Mouse (Mus musculus) ES-Bruce4 (cell line): ENCODE results near the gene Serinc3. TPM values are rescaled to one million over a fixed set of nuclear protein-coding genes. Genes with fewer than 3 reads are reported as not detected.

Source experiments
- H3K27ac ChIP-seq: 2 replicates; pipeline ENCODE4 v1.5.1; 2012; ENCODE audit warnings: low read length, inconsistent platforms; ENCODE audit not compliant: insufficient read depth
- H3K27me3 ChIP-seq: 2 replicates; pipeline ENCODE4 v1.6.1; 2012; ENCODE audit warnings: mild to moderate bottlenecking, low read length, inconsistent platforms; ENCODE audit not compliant: control insufficient read depth, poor library complexity, insufficient read depth, severe bottlenecking
- H3K36me3 ChIP-seq: 2 replicates; pipeline ENCODE4 v1.6.1; 2012; ENCODE audit warnings: inconsistent platforms, mild to moderate bottlenecking, low read length, moderate library complexity; ENCODE audit not compliant: control insufficient read depth, poor library complexity, insufficient read depth, severe bottlenecking
- H3K4me1 ChIP-seq: one replicate; pipeline ENCODE4 v1.8.1; 2011; ENCODE audit warnings: low read length; ENCODE audit not compliant: control insufficient read depth, insufficient read depth
- H3K4me3 ChIP-seq: 2 replicates; pipeline ENCODE4 v1.5.1; 2011; ENCODE audit warnings: low read depth, mild to moderate bottlenecking, low read length
- H3K9ac ChIP-seq: 2 replicates; pipeline ENCODE4 v1.6.1; 2012; ENCODE audit warnings: low read depth, mild to moderate bottlenecking, inconsistent platforms; ENCODE audit not compliant: poor library complexity, severe bottlenecking
- H3K9me3 ChIP-seq: replicated peaks from 2 replicates; pipeline ENCODE4 v1.6.1; 2012; ENCODE audit warnings: mild to moderate bottlenecking, low read length, inconsistent platforms; ENCODE audit not compliant: control insufficient read depth, poor library complexity, insufficient read depth, severe bottlenecking
- CTCF ChIP-seq: IDR thresholded peaks from one replicate; pipeline ENCODE4 v1.8.1; 2011; ENCODE audit warnings: low read depth, low read length
- EP300 ChIP-seq: IDR thresholded peaks from 2 replicates; pipeline ENCODE4 v1.6.1; 2011; ENCODE audit warnings: low read depth, low read length; ENCODE audit not compliant: insufficient read depth
- POLR2A ChIP-seq: IDR thresholded peaks from one replicate; pipeline ENCODE4 v1.8.1; 2011; ENCODE audit warnings: low read length; ENCODE audit not compliant: insufficient read depth
- polyA plus RNA-seq: library from polyadenylated mRNA; stranded (reverse); fragments of >200 nt; gene quantifications from 2 replicates; pipeline ENCODE4 v1.2.4, GENCODE M21; 2011; ENCODE audit warnings: low read depth; ENCODE audit not compliant: missing spikeins, insufficient read depth, insufficient read length

Gene Serinc3
- polyA plus RNA-seq, 1 experiment: 146 TPM

DNA sequence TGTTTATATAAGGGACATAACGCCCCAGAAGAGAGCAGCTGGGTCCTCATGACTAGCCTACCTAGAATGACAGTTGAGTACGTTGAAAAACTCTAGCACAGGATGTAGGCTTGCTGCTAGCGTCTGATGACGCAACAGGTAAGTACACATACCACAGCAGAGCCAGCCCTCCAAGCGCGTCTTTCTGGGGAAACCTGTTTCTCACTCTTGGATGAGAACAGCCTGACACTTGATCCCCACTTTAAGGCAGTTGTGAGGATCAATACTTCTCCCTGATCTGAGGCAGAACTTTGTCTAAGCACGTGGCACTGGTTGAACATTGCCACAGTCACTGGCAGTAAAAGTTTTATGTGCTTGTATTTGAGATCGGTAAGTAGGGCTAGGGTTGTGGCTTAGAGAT, 24.5 kb downstream of the Serinc3 start:
- no peaks in the 10 kb centered on the region for H3K9me3 ChIP-seq
- no peak overlapping the region for H3K4me3 ChIP-seq
- peaks cover 31% of the 10 kb centered on the region for H3K36me3 ChIP-seq
- H3K4me1 ChIP-seq: no peaks in the 10 kb centered on the region
- no peak overlapping the region for H3K27ac ChIP-seq
- H3K27me3 ChIP-seq: no peaks in the 10 kb centered on the region
- no peak overlapping the region for H3K9ac ChIP-seq
- no peak for TF ChIP-seq CTCF
- no peak for TF ChIP-seq POLR2A
- TF ChIP-seq EP300: no peak

DNA sequence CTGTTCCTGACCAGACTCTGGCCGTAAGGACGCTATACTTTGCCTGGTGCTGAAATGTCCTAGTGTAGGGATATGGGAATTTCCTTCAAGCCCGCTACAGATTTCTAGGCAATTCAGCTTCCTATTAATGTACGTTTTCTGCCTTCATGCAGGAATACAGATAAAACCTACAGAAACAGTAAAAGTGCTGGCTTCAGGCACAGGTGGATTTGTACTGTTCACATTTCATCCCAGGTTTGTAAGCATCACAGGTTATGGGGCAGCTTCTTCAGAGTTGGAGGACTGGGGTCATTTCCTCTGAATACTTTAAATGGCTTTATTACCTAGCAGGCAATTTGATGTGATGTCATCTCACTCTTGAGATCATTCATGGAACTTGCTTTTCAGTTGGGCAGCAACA, 27.1 kb downstream of the Serinc3 start:
- H3K9ac ChIP-seq: no peak overlapping the region
- peaks cover 18% of the 10 kb centered on the region for H3K36me3 ChIP-seq

DNA sequence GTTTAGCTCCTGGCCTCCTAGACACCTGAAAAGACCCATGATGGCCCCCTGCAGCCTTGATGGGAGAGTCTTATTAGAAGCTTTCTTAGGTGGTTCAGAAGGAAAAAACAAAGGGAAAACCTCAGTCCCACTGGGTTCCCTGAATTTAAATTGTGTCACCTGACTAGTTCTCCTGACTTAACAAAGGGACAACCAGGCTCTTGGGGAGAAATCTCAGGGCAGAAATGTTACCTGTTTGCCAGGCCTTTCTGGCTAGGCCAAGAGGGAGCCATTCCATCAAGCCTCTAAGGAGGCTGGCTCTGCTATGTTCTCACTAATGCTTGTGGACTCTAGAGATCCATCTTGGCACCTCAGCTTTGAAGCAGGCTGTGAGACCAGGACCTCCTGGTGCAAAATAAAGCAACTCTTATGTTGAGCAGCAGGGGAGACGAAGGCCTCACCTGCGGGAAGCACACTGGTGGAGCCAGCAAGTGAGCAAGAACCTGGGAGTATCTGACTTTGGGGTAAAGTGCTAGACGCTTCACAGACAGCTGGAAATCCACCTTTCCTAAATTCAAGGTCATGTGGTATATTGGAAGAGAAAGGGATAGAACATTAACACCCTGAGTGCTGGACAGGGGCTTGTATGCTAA, 27.6 kb downstream of the Serinc3 start:
- Histone ChIP-seq H3K36me3 (peaks cover 17% of the 10 kb centered on the region), H3K27me3 (no peaks in the 10 kb centered on the region), H3K9ac (no peak overlapping the region), H3K9me3 (no peaks in the 10 kb centered on the region), H3K27ac (no peak overlapping the region), H3K4me3 (no peak overlapping the region), H3K4me1 (no peaks in the 10 kb centered on the region)
- TF ChIP-seq POLR2A (no peak), CTCF (no peak), EP300 (no peak)

More for the DNA sequence above, 27.1 kb downstream of the Serinc3 start:
- Histone ChIP-seq H3K27me3 (no peaks in the 10 kb centered on the region), H3K4me1 (no peaks in the 10 kb centered on the region), H3K4me3 (no peak overlapping the region), H3K9me3 (no peaks in the 10 kb centered on the region), H3K27ac (no peak overlapping the region)
- TF ChIP-seq EP300 (no peak), CTCF (no peak), POLR2A (no peak)

DNA sequence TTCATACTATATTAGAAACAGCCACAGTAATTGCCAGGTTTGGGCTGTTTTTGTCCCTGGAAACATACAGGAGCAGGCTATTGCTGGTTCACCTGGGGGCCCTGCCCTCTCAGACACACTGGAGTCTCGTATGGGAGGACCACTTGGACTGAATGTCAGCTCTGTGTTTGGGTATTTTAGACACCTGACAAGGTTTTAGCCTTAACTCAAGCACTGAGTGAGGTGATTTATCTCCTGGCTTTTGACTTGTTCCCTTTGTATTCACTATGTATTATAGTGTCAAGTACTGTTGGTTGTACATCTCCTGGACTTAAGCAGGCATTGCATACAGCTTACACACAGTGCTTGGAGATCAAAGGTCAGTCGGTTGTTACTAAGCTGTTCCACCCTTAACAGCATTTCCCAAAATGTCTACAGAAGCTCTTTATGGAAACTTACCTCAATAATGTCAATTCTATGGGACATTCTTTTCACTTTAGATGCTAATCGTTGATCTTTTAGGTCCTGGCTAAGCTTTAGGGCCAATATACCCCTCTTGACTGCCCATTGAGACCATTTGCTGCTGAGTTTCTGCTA, 28.2 kb downstream of the Serinc3 start:
- H3K9me3 ChIP-seq: no peaks in the 10 kb centered on the region
- H3K9ac ChIP-seq: no peak overlapping the region
- peaks cover 15% of the 10 kb centered on the region for H3K36me3 ChIP-seq
- no peaks in the 10 kb centered on the region for H3K4me1 ChIP-seq
- no peaks in the 10 kb centered on the region for H3K27me3 ChIP-seq
- no peak for TF ChIP-seq EP300
- TF ChIP-seq CTCF: no peak
- no peak for TF ChIP-seq POLR2A
- H3K27ac ChIP-seq: no peak overlapping the region
- H3K4me3 ChIP-seq: no peak overlapping the region

DNA sequence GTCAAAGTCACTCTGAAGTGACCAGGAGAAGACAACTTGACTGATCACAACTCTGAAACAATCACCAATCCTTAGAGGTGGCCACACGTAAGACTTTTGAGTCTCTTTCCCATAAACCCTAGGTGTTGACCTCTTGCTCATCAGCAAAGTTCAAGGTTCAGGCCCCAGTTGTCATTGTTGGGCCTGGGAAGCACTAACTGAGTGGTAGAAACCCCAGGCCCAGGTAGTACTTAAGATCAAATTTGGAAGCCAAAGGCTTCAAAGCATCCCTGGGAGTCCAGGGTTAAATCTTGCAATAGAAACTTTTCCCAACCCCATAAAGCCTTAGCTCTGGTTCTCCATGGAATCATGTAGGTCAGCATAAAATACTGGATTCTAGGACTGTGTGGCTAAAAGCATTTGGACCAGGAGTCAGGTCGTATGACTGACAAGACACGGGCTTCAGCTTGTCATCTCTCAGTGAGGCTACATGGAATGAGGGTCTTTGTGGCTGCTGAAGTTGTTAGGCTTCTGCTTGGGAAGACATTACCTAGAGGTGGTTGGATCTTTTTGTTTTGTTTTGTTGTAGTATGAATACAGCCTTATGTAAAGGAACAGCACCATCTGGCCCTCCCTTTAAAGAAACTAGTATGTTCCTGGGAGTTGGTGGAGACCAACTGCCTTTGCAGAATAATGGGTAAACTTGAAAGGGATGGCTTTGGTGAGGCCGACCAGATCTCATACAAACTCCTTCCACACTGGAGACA, 28.9 kb downstream of the Serinc3 start:
- H3K4me1 ChIP-seq: no peaks in the 10 kb centered on the region

DNA sequence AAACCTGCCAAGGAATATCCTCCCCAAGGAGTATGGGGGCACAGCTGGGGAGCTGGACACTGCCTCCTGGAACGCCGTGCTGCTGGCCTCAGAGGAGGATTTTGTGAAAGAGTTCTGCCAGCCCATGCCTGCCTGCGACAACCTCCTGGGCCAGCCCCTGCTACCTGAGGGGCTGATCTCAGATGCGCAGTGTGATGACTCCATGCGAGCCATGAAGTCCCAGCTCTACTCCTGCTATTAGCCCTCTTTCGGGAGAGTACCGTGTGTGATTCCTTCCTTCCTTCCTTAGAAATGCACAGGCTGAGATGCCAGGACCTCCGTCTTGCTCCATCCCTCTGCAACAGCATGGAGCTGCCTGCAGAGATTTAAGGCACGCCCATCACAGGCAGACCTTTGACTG, 29.5 kb downstream of the Serinc3 start:
- Histone ChIP-seq H3K27me3 (no peaks in the 10 kb centered on the region), H3K9me3 (no peaks in the 10 kb centered on the region), H3K36me3 (peaks cover 4% of the 10 kb centered on the region), H3K4me3 (no peak overlapping the region), H3K4me1 (no peaks in the 10 kb centered on the region), H3K9ac (no peak overlapping the region), H3K27ac (no peak overlapping the region)
- TF ChIP-seq POLR2A: no peak
- no peak for TF ChIP-seq EP300
- TF ChIP-seq CTCF: no peak

More for the DNA sequence above, 28.9 kb downstream of the Serinc3 start:
- Histone ChIP-seq H3K27me3 (no peaks in the 10 kb centered on the region), H3K36me3 (peaks cover 11% of the 10 kb centered on the region), H3K9me3 (no peaks in the 10 kb centered on the region), H3K4me3 (no peak overlapping the region), H3K27ac (no peak overlapping the region), H3K9ac (no peak overlapping the region)
- TF ChIP-seq POLR2A: no peak
- TF ChIP-seq CTCF: no peak
- TF ChIP-seq EP300: no peak
